Mouse (Mus musculus) fat pad, adult 2 months (tissue): Measurements from ENCODE around the gene Fbxo42.
"Not testable (repeated sequence)": the region's sequence is repeated elsewhere in the genome, so short reads cannot be mapped to it uniquely, and the experiment has no call there.

Source experiments
- DNase-seq: peaks from one replicate; pipeline ENCODE4 v3.0.0-alpha.2; 2011; ENCODE audit warnings: low read depth, low spot score; ENCODE audit errors: extremely low read depth

Fbxo42 gene

GRCm38 (mm10) chr4:141134751-141135530 lies 12.8 kb upstream of the Fbxo42 start:
- DNase-seq = no peak

- DNase-seq = no peak
These were observed 11.6 kb upstream of the Fbxo42 start for GRCm38 (mm10) chr4:141136126-141136525.

GRCm38 (mm10) chr4:141137740-141138139 lies 10.0 kb upstream of the Fbxo42 start:
- DNase-seq = not testable (repeated sequence)

- no peak for DNase-seq
These were observed 9.1 kb upstream of the Fbxo42 start for GRCm38 (mm10) chr4:141138425-141139115.

GRCm38 (mm10) chr4:141139116-141139970 lies 8.4 kb upstream of the Fbxo42 start, which contains the start of gene Szrd1:
TSS of gene Szrd1 (minus strand) at chr4:141139775.
- no peak for DNase-seq

- not testable (repeated sequence) for DNase-seq
These were observed 7.4 kb upstream of the Fbxo42 start for GRCm38 (mm10) chr4:141140354-141140753.

- DNase-seq = no peak
These were observed 6.7 kb upstream of the Fbxo42 start for GRCm38 (mm10) chr4:141140967-141141366.

- DNase-seq = no peak
These were observed 5.4 kb upstream of the Fbxo42 start for GRCm38 (mm10) chr4:141142285-141142811.

GRCm38 (mm10) chr4:141145124-141145523 lies 2.6 kb upstream of the Fbxo42 start:
- DNase-seq = not testable (repeated sequence)

- no peak for DNase-seq
These were observed 1.2 kb upstream of the Fbxo42 start for GRCm38 (mm10) chr4:141146491-141147033.

GRCm38 (mm10) chr4:141148009-141148801 lies 492 bp downstream of the Fbxo42 start:
- DNase-seq = no peak

GRCm38 (mm10) chr4:141149116-141149515 lies 1.4 kb downstream of the Fbxo42 start:
- no peak for DNase-seq

- DNase-seq = no peak
These were observed 9.8 kb downstream of the Fbxo42 start for GRCm38 (mm10) chr4:141157485-141157884.

- DNase-seq = no peak
These were observed 10.9 kb downstream of the Fbxo42 start for GRCm38 (mm10) chr4:141158609-141159008.

- no peak for DNase-seq
These were observed 11.4 kb downstream of the Fbxo42 start for GRCm38 (mm10) chr4:141159093-141159492.

- no peak for DNase-seq
These were observed 12.0 kb downstream of the Fbxo42 start for GRCm38 (mm10) chr4:141159666-141160065.

- DNase-seq = no peak
These were observed 12.5 kb downstream of the Fbxo42 start for GRCm38 (mm10) chr4:141160193-141160592.

GRCm38 (mm10) chr4:141161699-141162208 lies 14.0 kb downstream of the Fbxo42 start:
- DNase-seq = no peak

- DNase-seq = no peak
These were observed 16.0 kb downstream of the Fbxo42 start for GRCm38 (mm10) chr4:141163729-141164128.
